Mouse (Mus musculus) midbrain, embryonic 15.5 days (tissue): Measurements from ENCODE around the gene Cars2. TPM values are rescaled to one million over a fixed set of nuclear protein-coding genes. Genes with fewer than 3 reads are reported as not detected.

ENCODE experiments used
- ATAC-seq: fragments of 200-750 bp; cut with Nextera tagmentation; replicated peaks from 2 replicates; pipeline ENCODE4 v1.8.0; 2017; ENCODE audit warnings: moderate TSS enrichment
- H3K27ac ChIP-seq: fragments of 300-500 bp; sonication (generic); 2 replicates; pipeline ENCODE4 v1.5.1; 2015; ENCODE audit warnings: mild to moderate bottlenecking, inconsistent platforms
- H3K27me3 ChIP-seq: fragments of 300-500 bp; sonication (generic); replicated peaks from 2 replicates; pipeline ENCODE4 v1.6.1; 2015; ENCODE audit warnings: inconsistent platforms
- H3K36me3 ChIP-seq: fragments of 300-500 bp; sonication (generic); replicated peaks from 2 replicates; pipeline ENCODE4 v1.6.1; 2015; ENCODE audit warnings: inconsistent platforms
- H3K4me1 ChIP-seq: fragments of 300-500 bp; sonication (generic); 2 replicates; pipeline ENCODE4 v1.6.1; 2015; ENCODE audit warnings: inconsistent platforms
- H3K4me2 ChIP-seq: fragments of 300-500 bp; sonication (generic); 2 replicates; pipeline ENCODE4 v1.6.1; 2015; ENCODE audit warnings: inconsistent platforms, mild to moderate bottlenecking, moderate library complexity
- H3K4me3 ChIP-seq: fragments of 300-500 bp; sonication (generic); 2 replicates; pipeline ENCODE4 v1.5.1; 2015; ENCODE audit warnings: mild to moderate bottlenecking, inconsistent platforms
- H3K9ac ChIP-seq: fragments of 300-500 bp; sonication (generic); 2 replicates; pipeline ENCODE4 v1.6.1; 2015; ENCODE audit warnings: mild to moderate bottlenecking, inconsistent platforms
- H3K9me3 ChIP-seq: fragments of 300-500 bp; sonication (generic); 2 replicates; pipeline ENCODE4 v1.6.1; 2016; ENCODE audit warnings: inconsistent platforms
- WGBS: fragments of 180-500 bp; shearing (Covaris S2); methylation state at CpG from one replicate; pipeline ENCODE4 v1.1.7; 2015; ENCODE audit warnings: mixed read lengths; 5-methylcytosine and 5-hydroxymethylcytosine counted together
- polyA plus RNA-seq: library from polyadenylated mRNA; unstranded; fragments of >200 nt; fragmentation: Nextera tagmentation; extraction: Ambion mirVana; gene quantifications from 2 replicates; pipeline ENCODE4 v1.2.1, GENCODE M21; 2015

Gene Cars2
- polyA plus RNA-seq, 1 experiment from 2014 or later, result 21.7 TPM

DNA sequence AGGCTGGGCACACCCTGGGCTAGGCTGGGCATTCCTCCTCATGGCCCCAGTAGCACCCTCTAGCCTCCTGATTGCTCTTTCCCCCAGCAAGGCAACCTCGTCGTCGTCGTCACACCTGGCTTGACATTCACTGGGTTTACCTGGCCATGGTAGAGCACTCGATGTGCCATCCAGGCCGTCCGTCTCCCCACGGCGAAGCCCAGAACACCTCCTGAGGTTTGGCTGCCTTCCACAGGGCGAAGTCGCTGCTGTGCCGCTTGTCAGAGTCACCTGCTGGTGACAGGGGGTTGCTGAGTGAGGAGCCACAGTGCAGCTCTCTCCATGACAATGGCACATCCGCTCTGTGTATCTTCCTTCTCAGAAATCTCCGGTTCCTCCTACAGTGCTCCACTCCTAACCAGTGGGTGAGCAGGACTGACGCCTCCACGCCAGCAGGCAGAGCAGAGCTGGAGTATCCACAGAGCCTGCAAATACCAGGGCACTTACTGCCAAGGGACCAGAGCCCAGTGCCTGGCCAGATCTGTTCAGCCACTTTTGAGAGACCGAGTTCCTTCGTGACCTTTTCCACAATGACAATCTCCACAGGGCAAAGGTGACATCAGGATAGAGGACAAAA lies 20.3 kb downstream of the Cars2 start:
- H3K27me3 ChIP-seq, result no peaks in the 10 kb centered on the region
- WGBS, result 79% methylated on average over 18 of the region's 18 CpGs

DNA sequence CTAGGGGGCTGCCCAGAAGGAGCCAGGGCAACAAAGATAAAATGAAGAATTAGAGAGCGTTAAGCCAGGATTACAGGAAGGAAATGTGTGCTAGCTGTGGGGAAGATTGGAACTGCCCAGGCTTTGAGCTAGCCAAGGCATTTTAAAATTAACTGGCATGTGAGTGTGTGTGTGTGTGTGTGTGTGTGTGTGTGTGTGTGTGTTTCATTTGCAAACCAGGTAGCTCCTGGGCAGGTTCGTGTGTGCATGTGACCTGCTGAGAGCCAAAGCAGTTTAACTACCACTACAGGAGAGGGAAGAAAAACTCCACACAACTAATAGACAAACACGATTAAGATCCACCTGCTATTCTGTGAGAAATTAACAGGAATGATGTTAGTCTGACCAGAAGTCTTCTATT lies 27.3 kb downstream of the Cars2 start:
- 89% methylated on average over 3 of the region's 3 CpGs for WGBS

More for the DNA sequence above, 20.3 kb downstream of the Cars2 start:
- H3K4me3 ChIP-seq, result no peak overlapping the region
- H3K4me2 ChIP-seq, result no peak overlapping the region
- H3K36me3 ChIP-seq, result no peaks in the 10 kb centered on the region; the same call in 1 of the 2 replicates
- no peak overlapping the region for H3K27ac ChIP-seq
- peaks cover 6% of the 10 kb centered on the region; the same call in 1 of the 2 replicates for H3K4me1 ChIP-seq
- ATAC-seq, result no peak
- H3K9ac ChIP-seq, result no peak overlapping the region
- no peaks in the 10 kb centered on the region for H3K9me3 ChIP-seq

DNA sequence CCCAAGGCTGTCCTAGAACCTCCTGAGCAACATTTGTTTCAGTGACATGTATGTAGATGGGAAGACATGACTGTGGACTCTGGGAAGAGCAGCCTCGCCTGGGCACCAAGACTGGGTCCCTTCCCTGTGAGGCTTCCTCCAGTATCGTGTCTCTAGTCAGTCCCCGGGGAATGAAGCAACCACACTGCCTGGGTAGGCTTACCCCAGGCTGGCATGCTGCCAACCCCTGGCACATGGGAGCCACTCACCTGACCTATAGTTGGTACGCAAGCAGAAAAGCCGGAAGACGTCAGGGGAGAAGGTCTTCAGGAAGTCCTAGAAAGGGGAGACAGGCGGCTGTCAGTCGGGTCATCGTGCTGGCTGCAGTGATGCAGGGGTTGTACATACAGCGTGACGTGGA lies 31.9 kb downstream of the Cars2 start:
- Histone ChIP-seq H3K4me1 (no peaks in the 10 kb centered on the region), H3K4me2 (no peak overlapping the region), H3K36me3 (peaks cover 21% of the 10 kb centered on the region), H3K27ac (no peak overlapping the region), H3K27me3 (no peaks in the 10 kb centered on the region), H3K4me3 (no peak overlapping the region), H3K9ac (no peak overlapping the region), H3K9me3 (no peaks in the 10 kb centered on the region)
- WGBS, result 91% methylated on average over 11 of the region's 11 CpGs
- ATAC-seq, result no peak

More for the DNA sequence above, 27.3 kb downstream of the Cars2 start:
- Histone ChIP-seq H3K9ac (no peak overlapping the region), H3K36me3 (peaks cover 4% of the 10 kb centered on the region; the same call in 1 of the 2 replicates), H3K4me1 (no peaks in the 10 kb centered on the region), H3K27me3 (no peaks in the 10 kb centered on the region), H3K4me3 (no peak overlapping the region), H3K9me3 (no peaks in the 10 kb centered on the region), H3K4me2 (no peak overlapping the region), H3K27ac (no peak overlapping the region)
- no peak for ATAC-seq

DNA sequence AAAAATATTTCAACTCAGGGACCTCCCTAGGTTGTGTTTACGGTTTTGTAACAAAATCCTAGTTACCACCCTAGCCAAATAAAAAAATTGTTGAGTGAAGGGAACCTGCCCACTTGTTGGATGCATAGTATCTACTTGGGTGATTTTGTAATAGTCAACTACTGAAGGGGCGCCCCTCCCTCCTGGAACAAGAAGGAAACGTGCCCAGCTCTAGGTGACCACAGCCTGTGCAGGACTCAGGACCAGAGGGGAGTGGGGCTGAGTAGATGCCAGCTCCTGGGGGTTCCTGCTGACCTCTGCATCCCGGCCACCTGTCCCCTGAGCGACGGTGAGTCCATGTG lies 32.6 kb downstream of the Cars2 start:
- H3K4me2 ChIP-seq, result no peak overlapping the region
- 93% methylated on average over 6 of the region's 6 CpGs for WGBS
- H3K27ac ChIP-seq, result no peak overlapping the region
- no peaks in the 10 kb centered on the region for H3K27me3 ChIP-seq
- peaks cover 23% of the 10 kb centered on the region for H3K36me3 ChIP-seq
- H3K9me3 ChIP-seq, result no peaks in the 10 kb centered on the region
- no peak overlapping the region for H3K4me3 ChIP-seq
- H3K9ac ChIP-seq, result no peak overlapping the region
- ATAC-seq, result no peak
- H3K4me1 ChIP-seq, result no peaks in the 10 kb centered on the region

DNA sequence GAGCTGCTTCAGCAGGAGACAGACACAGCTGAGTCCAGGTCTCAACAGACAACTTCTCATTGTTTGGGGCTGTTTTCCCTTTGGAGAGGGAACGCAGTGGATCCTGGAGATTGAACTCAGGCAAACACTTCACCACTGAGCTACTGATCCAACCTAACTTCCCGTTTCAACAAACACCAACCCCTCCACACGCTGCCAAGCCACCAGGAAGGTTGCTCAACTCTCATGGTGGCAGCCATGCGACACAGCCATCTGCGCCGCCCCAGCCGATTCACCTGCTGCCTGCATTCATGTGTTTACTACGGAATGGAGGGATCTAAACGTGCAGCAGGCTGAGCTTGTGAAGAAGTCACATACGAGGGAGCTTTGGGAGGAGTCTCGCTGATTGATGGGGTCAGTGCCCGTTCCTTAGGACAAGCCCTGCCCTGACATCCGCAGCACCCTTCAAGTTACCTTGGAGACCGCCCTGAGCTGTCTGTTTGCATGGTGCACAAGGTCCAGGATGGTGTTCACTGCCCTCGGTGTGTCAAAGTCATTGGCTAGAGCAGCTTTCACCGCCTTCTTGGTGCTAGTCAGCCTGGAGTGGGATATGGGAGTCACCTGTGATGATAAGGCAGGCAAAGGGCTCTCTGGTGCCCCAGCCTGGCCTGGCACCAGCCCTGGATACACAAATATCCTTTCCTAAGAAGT lies 33.1 kb downstream of the Cars2 start:
- no peak overlapping the region for H3K4me3 ChIP-seq
- H3K4me1 ChIP-seq, result no peaks in the 10 kb centered on the region
- no peak for ATAC-seq
- no peak overlapping the region for H3K27ac ChIP-seq
- peaks cover 29% of the 10 kb centered on the region for H3K36me3 ChIP-seq
- H3K9ac ChIP-seq, result no peak overlapping the region
- no peaks in the 10 kb centered on the region for H3K9me3 ChIP-seq
- WGBS, result 90% methylated on average over 16 of the region's 16 CpGs
- H3K27me3 ChIP-seq, result no peaks in the 10 kb centered on the region
- H3K4me2 ChIP-seq, result no peak overlapping the region

DNA sequence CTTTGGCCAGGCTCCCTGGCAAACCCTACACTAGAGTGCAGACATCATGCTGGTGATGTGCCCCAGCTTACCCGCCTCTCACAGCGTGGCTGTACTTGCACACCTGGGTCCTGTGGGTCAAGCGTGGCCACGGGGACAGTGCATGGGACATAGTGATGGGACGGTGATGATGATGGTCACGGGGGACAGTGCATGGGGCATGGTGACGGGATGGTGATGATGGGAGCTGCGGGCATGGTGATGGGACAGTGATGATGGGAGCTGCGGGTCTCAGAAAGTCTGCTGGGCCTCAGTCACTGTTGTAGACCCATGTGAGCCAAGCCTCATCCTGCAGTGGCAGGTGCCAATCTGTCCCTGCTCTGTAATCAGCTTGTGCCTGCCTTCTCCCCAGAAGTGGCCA lies 34.3 kb downstream of the Cars2 start:
- Histone ChIP-seq H3K4me2 (no peak overlapping the region), H3K36me3 (peaks cover 26% of the 10 kb centered on the region), H3K27ac (no peak overlapping the region), H3K4me1 (no peaks in the 10 kb centered on the region), H3K27me3 (no peaks in the 10 kb centered on the region), H3K9ac (no peak overlapping the region), H3K9me3 (no peaks in the 10 kb centered on the region), H3K4me3 (no peak overlapping the region)
- 97% methylated on average over 9 of the region's 9 CpGs for WGBS
- no peak for ATAC-seq

DNA sequence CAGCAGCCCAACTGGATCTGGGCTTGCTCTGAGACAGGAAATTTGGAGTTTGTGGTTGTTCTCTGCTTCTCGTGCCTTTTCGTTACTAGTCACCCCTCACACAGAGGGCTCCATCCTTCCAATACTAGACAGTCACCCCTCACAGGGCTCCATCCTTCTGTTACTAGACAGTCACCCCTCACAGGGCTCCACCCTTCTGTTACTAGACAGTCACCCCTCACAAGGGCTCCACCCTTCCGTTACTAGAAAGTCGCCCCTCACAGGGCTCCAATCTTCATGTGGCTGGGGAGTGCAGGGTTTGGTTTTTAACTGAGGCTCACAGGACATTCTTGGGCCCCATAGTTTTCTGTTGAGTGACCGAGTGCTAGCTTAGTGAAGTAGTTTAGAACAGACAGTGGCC lies 37.3 kb downstream of the Cars2 start:
- ATAC-seq, result no peak
- no peak overlapping the region for H3K4me2 ChIP-seq
- no peaks in the 10 kb centered on the region for H3K9me3 ChIP-seq
- no peak overlapping the region for H3K4me3 ChIP-seq
- peaks cover 52% of the 10 kb centered on the region for H3K36me3 ChIP-seq
- no peak overlapping the region for H3K9ac ChIP-seq
- H3K27me3 ChIP-seq, result no peaks in the 10 kb centered on the region
- H3K27ac ChIP-seq, result no peak overlapping the region
- no peaks in the 10 kb centered on the region for H3K4me1 ChIP-seq
- WGBS, result 89% methylated on average over 5 of the region's 5 CpGs

DNA sequence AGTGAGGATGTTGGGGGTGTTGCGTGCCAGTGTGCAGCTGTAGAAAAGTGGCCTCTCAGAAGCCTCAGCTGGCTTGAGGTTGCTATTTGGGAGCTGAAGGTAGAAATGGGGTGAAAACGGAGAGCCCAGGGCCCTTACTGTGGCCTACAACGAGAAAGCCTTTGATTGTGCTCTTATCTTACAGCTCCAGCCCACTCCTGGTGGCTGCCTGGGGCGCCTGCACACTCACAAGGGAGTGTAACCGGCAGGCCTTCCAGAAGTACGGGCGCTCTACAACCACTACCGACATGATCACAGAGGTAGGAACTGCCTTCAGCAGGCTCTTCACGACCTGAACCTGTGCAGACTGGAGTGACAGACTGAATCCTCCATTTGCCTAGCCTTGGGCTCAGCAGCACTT lies 37.9 kb downstream of the Cars2 start:
- Histone ChIP-seq H3K27me3 (no peaks in the 10 kb centered on the region), H3K4me3 (no peak overlapping the region), H3K4me2 (no peak overlapping the region), H3K27ac (no peak overlapping the region), H3K36me3 (peaks cover 53% of the 10 kb centered on the region), H3K9me3 (no peaks in the 10 kb centered on the region), H3K4me1 (no peaks in the 10 kb centered on the region), H3K9ac (no peak overlapping the region)
- WGBS, result 88% methylated on average over 9 of the region's 9 CpGs
- ATAC-seq, result no peak

DNA sequence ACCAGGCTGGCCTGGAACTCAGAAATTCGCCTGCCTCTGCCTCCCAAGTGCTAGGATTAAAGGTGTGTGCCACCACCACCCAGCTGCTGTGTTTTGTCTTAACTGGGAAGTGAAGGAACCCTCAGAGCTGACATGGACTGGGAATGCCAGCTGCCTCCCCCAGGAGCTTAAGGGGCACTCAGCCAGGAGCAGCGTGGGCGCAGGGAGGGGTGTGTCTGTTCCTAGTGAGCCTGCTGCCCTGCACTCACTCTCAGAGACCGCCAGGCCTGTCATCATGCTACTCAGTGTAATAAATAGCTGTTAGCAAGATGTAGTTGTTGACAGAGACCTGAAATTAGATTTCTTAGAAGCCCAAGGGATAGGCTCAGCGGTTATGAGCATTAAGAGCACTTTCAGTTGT lies 39.6 kb downstream of the Cars2 start:
- WGBS, result 87% methylated on average over 5 of the region's 5 CpGs
- H3K27ac ChIP-seq, result no peak overlapping the region
- ATAC-seq, result no peak

DNA sequence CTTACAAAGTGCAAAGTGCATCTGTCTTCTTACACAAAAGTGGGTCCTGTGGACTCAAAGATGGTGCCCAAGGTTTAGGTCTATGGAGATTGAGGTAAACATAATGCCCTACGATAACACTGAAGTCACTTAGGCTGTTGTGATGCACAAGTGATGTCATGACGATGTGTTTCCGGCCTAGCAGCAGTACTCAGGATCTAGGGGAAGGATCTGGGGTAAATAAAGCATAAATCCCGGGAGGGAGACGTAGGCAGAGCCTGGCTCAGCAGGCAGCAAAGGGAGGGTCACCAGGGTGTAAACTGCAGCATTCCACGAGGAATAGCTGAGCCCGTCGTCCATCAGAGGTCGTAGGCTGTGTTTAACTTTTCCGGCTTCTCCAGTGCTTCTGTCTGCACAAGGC lies 41.7 kb downstream of the Cars2 start:
- Histone ChIP-seq H3K9ac (no peak overlapping the region), H3K4me1 (no peaks in the 10 kb centered on the region), H3K4me2 (no peak overlapping the region), H3K27me3 (no peaks in the 10 kb centered on the region), H3K9me3 (no peaks in the 10 kb centered on the region), H3K36me3 (peaks cover 71% of the 10 kb centered on the region), H3K4me3 (no peak overlapping the region), H3K27ac (no peak overlapping the region)
- 82% methylated on average over 10 of the region's 10 CpGs for WGBS
- no peak for ATAC-seq

More for the DNA sequence above, 39.6 kb downstream of the Cars2 start:
- Histone ChIP-seq H3K4me2 (no peak overlapping the region), H3K4me1 (no peaks in the 10 kb centered on the region), H3K9me3 (no peaks in the 10 kb centered on the region), H3K9ac (no peak overlapping the region), H3K36me3 (peaks cover 70% of the 10 kb centered on the region), H3K27me3 (no peaks in the 10 kb centered on the region), H3K4me3 (no peak overlapping the region)

DNA sequence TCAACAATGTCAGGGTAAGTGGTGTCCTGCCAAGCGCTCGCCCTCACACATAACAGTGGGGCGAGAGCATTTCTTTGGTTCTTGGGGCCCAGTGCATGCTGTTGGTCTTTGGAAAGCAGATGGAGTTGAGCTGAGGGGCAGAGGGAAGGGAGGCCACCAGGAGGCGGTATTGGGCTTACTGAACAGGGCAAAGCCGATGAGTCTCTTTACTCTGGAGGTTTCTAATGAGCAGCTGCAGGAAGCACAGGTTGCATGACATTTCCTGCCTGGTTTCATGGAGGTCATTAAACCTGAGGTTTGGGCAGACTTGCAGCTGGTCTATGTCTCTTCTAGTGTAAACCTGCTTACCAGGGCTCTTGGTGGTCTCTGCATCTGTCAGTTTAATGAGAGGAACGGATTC lies 43.8 kb downstream of the Cars2 start:
- Histone ChIP-seq H3K27ac (no peak overlapping the region), H3K27me3 (no peaks in the 10 kb centered on the region), H3K9ac (no peak overlapping the region), H3K4me3 (no peak overlapping the region), H3K4me2 (no peak overlapping the region), H3K9me3 (no peaks in the 10 kb centered on the region), H3K4me1 (no peaks in the 10 kb centered on the region), H3K36me3 (peaks cover 69% of the 10 kb centered on the region)
- ATAC-seq, result no peak
- WGBS, result 76% methylated on average over 6 of the region's 6 CpGs

DNA sequence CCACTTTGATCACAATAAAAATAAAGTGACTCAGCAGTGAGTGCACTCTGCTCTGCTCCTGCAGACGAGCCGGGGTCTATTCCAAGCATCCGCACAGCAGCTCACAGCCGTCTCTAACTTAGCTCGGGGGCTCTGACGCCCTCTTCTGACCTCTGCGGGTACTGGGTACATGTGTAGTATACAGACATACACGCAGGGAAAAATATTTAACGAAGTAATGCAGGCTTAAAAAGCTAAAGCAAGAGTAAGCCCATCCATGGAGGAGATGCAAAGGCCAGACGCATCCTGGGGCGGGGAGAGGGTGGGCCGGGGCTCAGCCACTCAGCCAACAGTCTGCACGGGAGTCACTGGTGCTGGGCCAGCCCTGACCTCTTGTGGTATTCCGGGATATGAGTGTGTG lies 44.5 kb downstream of the Cars2 start:
- no peak for ATAC-seq
- Histone ChIP-seq H3K4me2 (no peak overlapping the region), H3K9me3 (no peaks in the 10 kb centered on the region), H3K27me3 (no peaks in the 10 kb centered on the region), H3K36me3 (peaks cover 68% of the 10 kb centered on the region), H3K9ac (no peak overlapping the region), H3K27ac (no peak overlapping the region), H3K4me3 (no peak overlapping the region), H3K4me1 (no peaks in the 10 kb centered on the region)
- WGBS, result 82% methylated on average over 14 of the region's 14 CpGs
